Mouse (Mus musculus) adrenal gland, adult 2 months (tissue): ENCODE measurements around the gene Sept11. TPM values are rescaled to one million over a fixed set of nuclear protein-coding genes. Genes with fewer than 3 reads are reported as not detected.
A peak's percentile ranks its signal among the peaks of the same experiment; 100 is the strongest.

Experiments
- DNase-seq: peaks from one replicate; pipeline ENCODE4 v3.0.0; 2021
- long read RNA-seq: library from polyadenylated mRNA; stranded (forward); transcript quantifications from one replicate; pipeline ENCODE4 v2.0.0, GENCODE M21; 2021
- polyA plus RNA-seq: library from polyadenylated mRNA; depleted of rRNA; stranded (reverse); fragments of >200 nt; gene quantifications from 2 replicates; pipeline ENCODE4 v1.2.3, GENCODE M21; 2012; rRNA removed
- total RNA-seq, 2 experiments: library from RNA; stranded (reverse); gene quantifications; 2 replicates each; pipeline ENCODE4 v1.2.3; 2021

Sept11 gene
- 10 to 100 TPM; 41.3 to 51.4 TPM for total RNA-seq
- 8.4 and 9.4 TPM in 2 replicates for polyA plus RNA-seq
- long read RNA-seq, full-length matches to known transcripts: 6 of 9 reads
- long read RNA-seq, partial matches to known transcripts: 0 of 9 reads
- long read RNA-seq, other reads (novel, unspliced or antisense): 3 of 9 reads

DNA sequence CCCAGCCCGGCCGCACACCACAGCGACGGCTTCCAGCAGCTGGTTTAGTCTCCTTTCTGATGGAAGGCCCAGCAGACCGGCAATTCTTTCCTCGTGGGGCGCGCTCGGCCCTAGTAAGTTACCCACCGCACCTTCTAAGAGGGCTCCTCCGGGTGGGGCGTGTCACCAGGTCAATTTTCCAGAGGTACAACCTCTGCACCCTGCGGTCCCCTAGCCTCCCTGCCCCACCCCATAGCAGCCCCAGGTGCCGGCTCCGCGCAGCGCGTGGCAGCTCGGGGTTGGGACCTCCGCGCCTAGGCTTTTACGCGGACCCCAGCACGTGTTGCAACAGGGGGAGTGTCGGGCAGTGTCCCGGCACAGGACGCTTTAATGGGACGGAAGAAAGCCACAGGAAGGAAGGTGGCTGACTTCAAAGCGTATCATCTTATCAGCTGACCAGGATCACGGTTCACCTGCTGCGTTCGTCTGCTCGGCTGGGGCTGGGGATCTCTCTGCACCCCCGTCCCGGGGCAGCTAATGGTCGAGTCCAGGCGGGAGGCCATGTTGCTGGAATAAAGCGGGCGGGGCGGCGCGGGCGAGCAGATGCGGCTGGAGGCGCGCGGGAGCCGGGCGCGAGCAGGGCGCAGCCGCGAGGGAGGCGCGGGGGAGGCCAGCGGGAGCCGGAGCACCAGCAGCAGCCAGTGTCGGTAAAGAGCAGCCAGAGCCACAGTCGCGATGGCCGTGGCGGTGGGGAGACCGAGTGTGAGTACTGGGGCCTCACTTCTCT is at the start of gene Sept11:
Gene Sept11, plus strand, starts transcription at position 581 of the 766 bp plus-strand sequence.
- DNase-seq: peak; percentile 96

- DNase-seq: peak; percentile 22
Observed at GRCm38 (mm10) chr5:93043688-93044583, 49.3 kb upstream of the Sept11 start.

- peak; percentile 74 for DNase-seq
Observed at GRCm38 (mm10) chr5:93044584-93045370, 48.5 kb upstream of the Sept11 start, which contains the start of gene Sowahb. Gene Sowahb, minus strand, starts transcription at chr5:93045022.

- no peak for DNase-seq
Observed at GRCm38 (mm10) chr5:93045371-93045714, 47.9 kb upstream of the Sept11 start.

DNA sequence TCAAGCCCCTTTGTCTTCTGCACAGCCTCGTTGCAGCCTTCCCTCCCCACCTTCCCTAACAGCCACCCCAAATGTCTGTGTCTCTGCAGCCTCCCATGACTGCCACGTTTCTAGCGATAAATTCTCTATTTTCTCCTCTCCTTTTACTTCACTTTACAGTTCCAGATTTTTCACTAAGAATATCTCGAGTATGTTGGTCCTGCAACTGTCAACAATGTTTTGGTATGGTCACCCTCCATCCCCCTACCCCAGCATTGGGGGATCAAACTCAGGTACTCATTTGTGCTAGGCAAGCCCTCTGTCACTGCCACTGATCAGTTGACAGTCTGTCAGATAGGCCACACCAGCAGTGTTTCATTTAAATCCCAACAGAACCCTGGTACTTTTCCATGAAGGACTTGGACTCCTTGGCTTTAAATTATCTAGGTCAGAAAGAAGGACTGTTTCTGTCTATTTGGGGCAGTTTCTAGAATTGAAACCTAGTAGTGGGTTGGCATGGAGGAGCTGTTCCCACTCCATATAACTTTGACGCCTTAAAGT is 46.9 kb upstream of the Sept11 start:
- no peak for DNase-seq

DNA sequence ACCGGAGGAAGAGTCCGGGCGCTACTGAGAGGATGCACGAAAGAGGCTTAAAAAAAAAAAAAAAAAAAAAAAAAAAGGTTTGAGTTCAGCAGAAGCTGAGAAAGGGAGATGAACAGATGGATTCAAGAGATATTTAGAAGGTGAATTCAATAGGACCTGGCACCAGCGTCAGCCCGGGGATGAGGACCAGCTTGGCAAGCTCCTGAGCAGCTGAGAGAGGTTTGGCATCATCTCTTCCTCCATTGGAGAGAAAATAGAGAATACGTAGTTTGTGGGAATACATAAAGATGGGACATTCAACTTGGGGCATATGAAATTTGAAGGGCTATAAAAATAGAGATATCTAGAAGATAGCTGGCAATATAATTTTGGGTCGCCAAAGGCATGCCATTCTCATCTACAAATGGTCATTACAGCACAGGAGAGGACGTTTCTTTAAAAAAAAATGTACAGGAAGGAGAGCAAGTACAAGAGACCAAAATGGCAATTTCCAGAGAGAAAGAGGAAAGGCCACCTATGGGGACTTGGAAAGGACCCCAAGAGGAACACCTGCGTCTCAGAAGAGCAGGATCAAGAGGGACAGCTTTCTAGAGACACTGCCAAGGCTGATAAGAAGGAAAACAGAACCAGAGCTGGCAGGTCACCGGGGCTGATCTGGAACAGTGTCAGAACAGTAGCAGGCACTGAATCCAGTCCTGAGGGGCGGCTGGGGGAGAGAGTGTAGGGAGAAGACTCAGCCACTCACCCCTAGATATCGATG is 44.6 kb upstream of the Sept11 start:
- DNase-seq: no peak

DNA sequence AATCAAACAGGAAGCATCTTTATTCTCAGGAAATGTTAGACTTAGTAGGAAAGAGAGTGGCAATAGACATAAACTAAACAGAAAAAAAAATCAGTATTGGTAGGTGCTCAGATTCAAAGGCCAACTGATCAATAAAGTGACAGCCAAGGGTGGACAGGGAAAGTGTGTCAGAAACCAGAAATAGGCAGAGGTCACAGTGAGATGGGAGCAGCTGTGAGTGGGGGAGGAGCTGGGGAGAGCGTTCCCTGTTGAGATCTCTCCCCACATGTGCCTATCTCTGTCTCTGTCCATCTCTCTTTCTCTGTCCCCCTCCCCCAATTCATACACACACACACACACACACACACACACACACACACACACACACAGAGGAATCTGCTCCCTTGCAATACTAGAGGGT is 43.3 kb upstream of the Sept11 start:
- DNase-seq: no peak

- no peak for DNase-seq
Observed at GRCm38 (mm10) chr5:93051041-93051440, 42.2 kb upstream of the Sept11 start.

- DNase-seq: no peak
Observed at GRCm38 (mm10) chr5:93051951-93052350, 41.3 kb upstream of the Sept11 start.

- DNase-seq: no peak
Observed at GRCm38 (mm10) chr5:93053606-93054397, 39.4 kb upstream of the Sept11 start.

GRCm38 (mm10) chr5:93060865-93061264 is 32.4 kb upstream of the Sept11 start:
- DNase-seq: peak; percentile 28

DNA sequence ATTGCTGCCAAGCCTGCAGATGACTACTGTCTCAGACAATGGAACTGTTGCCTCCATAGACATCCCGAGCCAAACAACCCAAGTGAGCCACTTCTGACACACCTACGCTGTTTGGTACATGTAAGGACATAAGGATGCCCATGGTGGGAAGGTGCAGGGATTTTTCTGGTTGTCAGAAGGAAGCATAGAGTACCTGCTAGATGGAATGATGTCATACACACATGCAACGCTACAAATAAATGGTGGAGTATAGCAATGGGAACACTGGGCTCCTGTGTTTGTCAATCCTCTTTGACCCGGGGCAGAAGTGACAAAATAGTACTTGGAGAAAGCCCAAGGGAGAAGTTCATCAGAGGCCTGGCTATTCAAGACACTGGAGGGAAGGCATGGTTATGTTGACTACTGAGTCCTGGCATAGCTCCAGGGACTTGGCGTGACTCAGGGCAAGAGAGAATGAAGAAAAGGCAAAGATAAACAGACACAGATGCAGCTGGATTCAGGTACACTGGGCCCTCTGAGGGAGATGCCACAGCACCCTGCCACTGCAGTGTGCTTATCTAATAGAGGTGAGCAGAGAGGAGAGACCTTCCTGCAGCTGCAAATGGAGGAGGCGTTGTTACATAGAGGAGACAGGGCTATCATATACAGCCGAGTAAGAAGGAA is 15.4 kb upstream of the Sept11 start:
- no peak for DNase-seq

DNA sequence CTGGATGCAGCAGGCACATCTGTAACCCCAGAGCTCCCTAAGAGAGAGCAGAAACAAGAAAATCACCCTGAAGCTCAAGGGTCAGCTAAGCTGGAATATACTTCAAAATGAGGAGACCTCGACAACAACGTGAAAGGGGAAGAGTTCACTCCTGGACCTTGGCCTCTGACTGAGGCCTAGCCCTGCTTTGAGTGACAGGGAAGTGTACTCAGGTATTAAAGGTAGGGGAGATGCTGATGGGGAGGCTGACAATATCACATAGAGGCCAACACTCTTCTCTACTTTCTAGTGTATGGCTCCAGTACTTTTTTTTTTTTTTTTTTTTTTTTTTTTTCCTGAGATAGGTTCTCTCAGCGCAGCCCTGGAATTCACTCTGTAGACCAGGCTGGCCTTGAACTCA is 13.6 kb upstream of the Sept11 start:
- no peak for DNase-seq

DNA sequence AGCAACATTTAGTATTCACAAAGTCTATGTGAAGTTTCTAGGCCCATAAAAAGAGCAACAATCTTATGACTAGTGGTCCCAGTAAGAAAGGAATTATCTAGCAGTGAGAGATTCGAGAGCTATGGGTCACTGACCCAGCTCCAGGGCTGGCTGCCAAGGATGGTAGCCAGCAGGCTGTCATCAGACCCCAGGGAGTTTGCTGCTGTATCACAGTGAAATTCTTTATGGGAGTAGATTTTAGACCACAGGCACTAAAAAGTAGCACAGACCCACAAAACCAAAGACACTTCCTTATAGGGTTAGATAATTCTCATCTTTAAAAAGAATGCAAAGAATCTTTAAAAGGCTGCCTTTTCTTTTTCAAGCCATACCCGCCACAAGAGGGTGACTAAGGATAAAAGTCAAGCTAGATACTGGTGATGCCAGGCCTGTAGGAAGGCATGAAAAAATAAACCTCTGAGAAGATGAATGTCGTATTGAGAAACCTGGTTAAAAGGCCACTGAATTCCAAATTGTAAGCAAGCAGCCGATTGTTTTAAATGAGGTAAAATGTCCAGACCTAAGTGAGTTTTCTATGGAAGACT is 8.1 kb upstream of the Sept11 start:
- peak; percentile 21 for DNase-seq

GRCm38 (mm10) chr5:93085900-93086299 is 7.3 kb upstream of the Sept11 start:
- no peak for DNase-seq

GRCm38 (mm10) chr5:93091266-93091665 is 2.0 kb upstream of the Sept11 start:
- DNase-seq: no peak

- DNase-seq: no peak
Observed at GRCm38 (mm10) chr5:93092147-93092781, 973 bp upstream of the Sept11 start.
